Mouse (Mus musculus) ES-Bruce4 (cell line): ENCODE data around the gene Slc25a48.

Source experiments
- CTCF ChIP-seq: IDR thresholded peaks from one replicate; pipeline ENCODE4 v1.8.1; 2011; ENCODE audit warnings: low read depth, low read length
- EP300 ChIP-seq: IDR thresholded peaks from 2 replicates; pipeline ENCODE4 v1.6.1; 2011; ENCODE audit warnings: low read depth, low read length; ENCODE audit not compliant: insufficient read depth
- POLR2A ChIP-seq: IDR thresholded peaks from one replicate; pipeline ENCODE4 v1.8.1; 2011; ENCODE audit warnings: low read length; ENCODE audit not compliant: insufficient read depth

GRCm38 (mm10) chr13:56462791-56463190, 24.6 kb downstream of the Slc25a48 start:
- TF ChIP-seq CTCF, result no peak
- no peak for TF ChIP-seq POLR2A
- TF ChIP-seq EP300, result no peak
